Mouse (Mus musculus) brain, adult 2 months (tissue): ENCODE measurements around the gene Gys1.
A peak's percentile ranks its signal among the peaks of the same experiment; 100 is the strongest.
"Not testable (repeated sequence)": the region's sequence is repeated elsewhere in the genome, so short reads cannot be mapped to it uniquely, and the experiment has no call there.

Experiments
- DNase-seq: peaks from one replicate; pipeline ENCODE4 v3.0.0; 2011; ENCODE audit warnings: low read depth, low spot score

Gene Gys1

GRCm38 (mm10) chr7:45480310-45480709 is 45.7 kb downstream of the Gys1 start:
- not testable (repeated sequence) for DNase-seq

GRCm38 (mm10) chr7:45481374-45481927 is 46.8 kb downstream of the Gys1 start, which contains the start of gene Tulp2:
TSS of gene Tulp2 (plus strand) at chr7:45481877.
- peak; percentile 84 for DNase-seq

DNA sequence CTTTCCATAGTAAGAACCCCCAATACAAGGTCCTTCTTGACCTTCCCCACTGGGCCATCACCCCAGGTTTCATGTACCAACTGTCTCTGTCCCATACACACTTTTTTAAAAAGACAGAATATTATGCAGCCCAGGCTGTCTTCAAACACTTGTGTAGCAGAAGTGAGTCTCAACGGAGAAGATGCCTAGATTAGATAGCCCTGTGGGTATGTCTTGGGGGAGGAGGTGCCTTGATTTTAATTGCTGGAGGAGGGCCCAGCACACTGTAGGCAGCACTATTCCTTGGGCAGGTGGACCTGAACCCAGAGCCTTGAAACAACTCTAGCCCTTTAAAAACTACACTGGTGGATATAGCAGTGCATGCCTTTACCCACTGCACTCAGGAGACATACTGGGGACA is 47.5 kb downstream of the Gys1 start:
- DNase-seq, result no peak

DNA sequence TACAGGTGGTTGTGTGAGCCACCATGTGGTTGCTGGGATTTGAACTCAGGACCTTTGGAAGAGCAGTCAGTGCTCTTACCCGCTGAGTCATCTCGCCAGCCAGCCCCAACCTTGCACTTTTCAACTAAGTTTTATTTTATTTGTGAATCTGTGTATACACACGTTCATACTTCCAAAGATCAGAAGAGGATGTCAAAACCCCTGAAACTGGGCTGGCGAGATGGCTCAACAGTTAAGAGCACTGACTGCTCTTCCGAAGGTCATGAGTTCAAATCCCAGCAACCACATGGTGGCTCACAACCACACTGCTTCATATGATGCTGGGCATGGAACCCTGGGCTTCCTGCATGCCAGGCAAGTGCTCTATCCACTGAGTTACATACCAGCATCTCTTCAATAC is 50.3 kb downstream of the Gys1 start:
- DNase-seq, result not testable (repeated sequence)

DNA sequence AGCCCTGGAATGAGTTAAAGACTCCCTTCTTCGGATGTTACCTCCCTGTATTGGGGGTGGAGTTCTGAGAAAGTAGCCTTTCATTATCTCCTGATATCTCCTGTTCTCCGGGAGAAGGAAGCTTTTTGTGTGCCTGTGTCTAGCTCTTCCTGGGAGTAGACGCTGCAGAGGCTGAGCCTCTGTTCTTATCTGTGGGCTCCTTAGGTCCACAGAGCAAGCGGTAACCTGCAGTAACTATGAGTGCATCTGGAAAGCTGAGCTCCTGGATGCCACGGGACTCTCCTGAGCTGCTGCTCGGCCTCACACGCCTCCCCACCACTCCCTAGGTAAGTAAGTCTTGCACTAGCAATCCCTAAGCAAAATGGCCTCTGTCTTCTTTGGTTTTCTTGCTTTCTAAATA is 51.5 kb downstream of the Gys1 start:
- DNase-seq, result no peak

DNA sequence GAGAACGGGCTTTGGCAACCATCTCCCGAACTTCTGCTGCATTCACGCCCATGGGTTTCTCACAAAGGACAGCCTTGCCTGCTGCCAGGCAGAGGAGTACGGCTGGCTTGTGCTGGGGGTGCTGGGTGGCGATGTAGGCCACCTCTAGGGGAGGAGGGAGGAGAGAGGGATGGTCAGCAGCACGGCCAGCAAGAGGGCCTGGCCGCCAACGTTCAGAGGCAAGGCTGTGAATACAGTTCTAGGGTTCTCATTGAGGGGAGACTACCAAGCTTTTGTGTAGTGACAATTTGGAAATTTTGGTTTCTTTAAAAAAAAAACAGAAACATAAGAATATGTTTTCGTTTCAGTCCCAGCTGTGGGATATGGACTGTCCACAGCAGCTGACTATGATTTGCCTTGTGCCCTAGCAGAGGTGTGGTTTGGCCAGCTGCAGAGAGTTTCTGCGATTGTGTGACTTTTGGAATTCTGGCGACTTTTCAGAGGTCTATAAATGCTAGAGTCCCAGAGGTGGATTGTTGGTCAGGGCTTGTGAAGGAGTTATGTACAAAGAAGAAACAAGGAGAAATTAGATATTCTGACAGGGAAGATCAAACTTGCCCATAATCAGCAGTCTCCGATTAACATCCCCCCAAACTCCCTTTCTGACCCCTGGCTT is 52.2 kb downstream of the Gys1 start, which contains the start of gene Gm45808:
TSS of gene Gm45808 (minus strand) at position 51 of the 655 bp plus-strand sequence.
- no peak for DNase-seq

DNA sequence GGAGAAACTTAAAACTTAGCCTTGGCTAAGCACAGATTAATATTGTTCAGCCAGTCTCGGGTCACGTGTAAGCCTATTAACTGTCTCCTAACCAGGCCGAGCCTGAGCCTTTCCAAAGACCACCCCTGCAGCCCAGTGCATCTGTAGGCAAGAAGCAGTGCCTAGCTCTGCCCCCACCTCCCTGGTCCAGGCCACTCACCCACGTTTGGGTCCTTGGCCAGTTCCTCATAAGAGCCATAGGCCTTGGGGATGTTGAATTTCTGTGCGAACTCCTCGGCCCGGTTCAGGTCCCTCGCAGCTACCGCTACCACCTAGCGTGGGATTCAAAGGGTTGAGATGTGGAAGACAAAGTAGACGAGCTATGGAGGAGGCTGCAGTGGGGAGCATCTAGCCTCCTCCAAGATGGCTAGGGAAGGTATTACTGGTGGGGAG is 53.2 kb downstream of the Gys1 start:
- DNase-seq, result no peak

- peak; percentile 75 for DNase-seq
These were observed 53.9 kb downstream of the Gys1 start, which contains the start of gene Dhdh for GRCm38 (mm10) chr7:45488293-45489204. TSS of gene Dhdh (minus strand) at chr7:45488805.

- no peak for DNase-seq
These were observed 54.9 kb downstream of the Gys1 start for GRCm38 (mm10) chr7:45489578-45489977.

- DNase-seq, result peak; percentile 86
These were observed 56.2 kb downstream of the Gys1 start for GRCm38 (mm10) chr7:45490822-45491221.

DNA sequence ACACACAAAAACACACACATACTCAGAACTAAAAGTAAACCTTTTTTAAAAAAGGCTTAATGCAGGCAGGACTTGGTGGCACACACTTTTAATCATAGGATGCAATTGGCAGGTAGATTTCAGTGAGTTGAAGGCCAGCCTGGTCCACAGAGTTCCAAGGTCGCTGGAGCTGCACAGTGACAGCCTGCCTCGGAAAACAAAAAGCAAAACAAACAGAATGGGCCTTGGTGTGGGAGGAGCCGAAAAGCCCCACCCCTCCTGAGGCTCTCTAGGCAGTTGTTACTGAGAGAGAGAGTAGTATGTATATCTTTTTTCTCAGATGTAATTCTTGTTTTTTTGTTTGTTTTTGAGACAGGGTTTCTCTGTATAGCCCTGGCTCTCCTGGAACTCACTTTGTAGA is 56.6 kb downstream of the Gys1 start:
- DNase-seq, result no peak

- no peak for DNase-seq
These were observed 57.7 kb downstream of the Gys1 start for GRCm38 (mm10) chr7:45492225-45492844.

DNA sequence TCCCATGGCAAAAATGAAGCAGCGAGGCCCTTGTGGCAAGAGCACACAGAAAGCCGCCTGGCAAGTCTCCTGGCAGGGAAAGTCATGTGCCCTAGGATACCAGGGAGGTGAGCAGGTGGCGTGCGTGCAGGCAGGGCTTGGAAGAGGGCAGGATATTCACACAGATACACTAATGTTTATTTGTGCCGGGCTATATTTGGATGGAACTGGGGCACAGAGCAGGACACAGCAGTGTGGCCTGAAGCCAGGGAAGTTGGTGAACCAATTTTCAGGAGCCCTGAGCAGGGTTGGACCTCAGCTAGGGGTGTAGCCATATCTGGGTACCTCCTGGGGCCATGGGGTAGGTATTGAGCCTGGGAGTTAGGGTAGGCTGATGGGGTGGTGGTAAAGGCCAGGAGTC is 58.3 kb downstream of the Gys1 start:
- DNase-seq, result peak; percentile 94

DNA sequence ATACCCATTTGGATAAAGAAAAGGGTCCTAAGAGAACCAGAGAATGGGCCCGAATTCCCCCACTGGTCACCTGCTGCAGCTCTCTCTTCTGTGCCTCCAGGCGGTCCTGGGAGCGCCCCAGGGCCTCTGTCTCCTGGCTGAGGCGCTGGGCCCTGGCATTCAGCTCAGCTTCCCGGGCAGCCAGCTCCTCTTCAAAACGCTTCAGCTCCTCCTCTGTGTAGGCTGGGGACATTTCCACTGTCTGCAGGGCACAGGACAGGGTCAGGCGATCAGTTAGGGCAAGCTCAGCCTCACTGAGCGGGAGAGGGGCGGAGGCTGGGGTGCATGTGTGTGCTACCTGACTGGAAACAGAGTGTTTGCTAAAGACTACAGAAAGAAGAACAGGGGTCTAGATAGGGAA is 59.9 kb downstream of the Gys1 start:
- DNase-seq, result no peak

DNA sequence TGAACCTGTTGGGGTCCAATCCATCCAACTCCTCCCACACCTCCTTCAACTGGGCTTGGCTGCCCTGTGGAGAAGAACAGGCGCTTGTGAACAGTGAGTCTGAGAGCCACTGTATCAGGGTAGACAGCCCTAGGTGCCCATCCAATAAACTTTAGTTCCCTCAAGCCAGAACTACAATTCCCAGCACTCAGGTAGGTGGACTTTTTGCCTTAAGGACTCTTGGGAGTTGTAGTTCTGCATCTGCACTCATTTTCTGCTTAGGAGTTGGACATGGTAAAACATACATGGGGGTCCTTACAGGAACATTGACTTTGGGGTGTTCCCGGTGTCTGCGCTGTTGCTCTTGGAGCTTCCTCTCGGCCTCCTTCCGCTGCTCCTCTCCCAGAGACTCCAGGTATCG is 63.8 kb downstream of the Gys1 start:
- DNase-seq, result no peak
